Mouse (Mus musculus): ENCODE data around the gene Sgip1.

DNA sequence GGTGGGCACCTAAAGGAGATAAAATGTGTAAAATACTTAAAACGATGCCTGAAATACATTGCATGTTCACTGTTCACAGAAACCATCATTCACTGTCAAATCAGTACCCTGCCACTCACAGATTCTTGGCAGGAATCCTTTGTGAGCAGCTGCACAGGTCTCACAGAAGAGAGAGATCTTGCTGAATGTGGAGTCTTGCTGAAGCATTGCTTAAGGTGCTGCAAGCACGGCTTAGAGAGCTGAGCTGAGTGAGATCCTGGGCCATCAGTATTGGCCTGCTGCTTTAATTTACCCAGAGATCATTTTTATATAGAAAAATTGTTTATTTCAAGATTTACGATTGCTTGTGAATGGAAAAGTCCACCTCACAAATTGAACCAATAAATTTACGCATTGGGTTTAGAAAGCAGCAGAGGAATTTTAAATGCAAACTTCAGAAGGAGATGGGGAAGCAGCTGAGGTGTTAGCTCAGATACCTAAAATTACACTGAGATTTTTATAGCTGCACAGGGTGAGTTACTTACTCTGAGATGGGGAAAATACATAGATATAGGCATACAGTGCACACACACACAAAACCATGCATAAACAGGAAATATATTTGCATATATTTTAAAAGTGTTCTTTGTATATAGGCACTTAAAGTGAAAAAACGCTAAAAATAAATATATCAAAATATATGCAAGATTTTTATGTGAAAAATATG is 23.8 kb upstream of the Sgip1 start:
- TF ChIP-seq CTCF (IDR thresholded peaks at IDR 0.05; ENCODE audit: low read depth, low read length) (no peak), GATA1 (IDR thresholded peaks at IDR 0.05; ENCODE audit: borderline replicate concordance, low read length) (no peak), TAL1 (conservative IDR thresholded peaks at IDR 0.05; ENCODE audit: low read depth, low read length) (no peak), POLR2AphosphoS5 (IDR thresholded peaks at IDR 0.05; ENCODE audit: insufficient replicate concordance, low read depth, low read length) (no peak)
